ENCODE assay signal across 23 mouse cellular contexts in genomic region chr3:107090403-107091150, GRCm38 (mm10). TPM values are rescaled to one million over a fixed set of nuclear protein-coding genes. Genes with fewer than 3 reads are reported as not detected.
DNase-seq lines count a peak whose midpoint lies in the region; ATAC-seq and TF ChIP-seq lines count a peak whose summit lies in the region.
"Had no signal": no experiment of that assay in that cellular context is flagged by ENCODE, and none has a peak within 500 bp of the region (broad histone marks: within the 10 kb centered on the region; RNA-seq: fewer than 3 reads in every experiment).

No protein-coding gene starts in this region.

- no peaks in the 10 kb centered on the region for H3K9me3 ChIP-seq in heart, postnatal 0 days (replicated peaks; ENCODE audit: control insufficient read depth, low read length)
- H3K9me3 ChIP-seq: forebrain, embryonic 12.5 days; midbrain, embryonic 12.5 days; neural tube, embryonic 15.5 days had no signal

- TF ChIP-seq EP300 in heart, postnatal 0 days (IDR thresholded peaks at IDR 0.05; ENCODE audit: low read depth), result no peak

- peak overlapping the region; percentile 67; the same call in 1 of the 2 replicates for H3K27ac ChIP-seq in heart, postnatal 0 days (ENCODE audit: low read depth)
- peak overlapping the region; percentile 36 for H3K27ac ChIP-seq in cerebellum, adult 2 months (ENCODE audit: insufficient read depth, low read length)
- H3K27ac ChIP-seq: forebrain, embryonic 12.5 days; hindbrain, postnatal 0 days; midbrain, embryonic 12.5 days; neural tube, embryonic 15.5 days; stomach, postnatal 0 days had no signal

- WGBS in heart, postnatal 0 days, result 58% methylated on average over 11 of the region's 11 CpGs
- WGBS in cerebellum, adult 2 months, result 39% methylated on average over 11 of the region's 11 CpGs

- no peak overlapping the region; the same call in 1 of the 2 replicates for H3K4me3 ChIP-seq in heart, postnatal 0 days (ENCODE audit: low read depth, low read length)
- no peak overlapping the region for H3K4me3 ChIP-seq in cerebellum, adult 2 months (replicated peaks; ENCODE audit: insufficient read depth, low read depth, low read length)
- H3K4me3 ChIP-seq: forebrain, embryonic 12.5 days; midbrain, embryonic 12.5 days; myocyte; neural tube, embryonic 15.5 days had no signal

- DNase-seq in heart, postnatal 0 days (ENCODE audit: low spot score), result no peak
- DNase-seq in heart, postnatal 4 days, result no peak
- DNase-seq in cerebellum, adult 2 months, result peak; percentile 76 to 86
- peak; percentile 70 for DNase-seq in induced T-regulatory cell, adult 2 months (ENCODE audit: low read depth)
- DNase-seq in thymus, postnatal 36 days, result peak; percentile 68 to 72
- no peak for DNase-seq in ovary, adult 18-20 months (ENCODE audit: low spot score)
- DNase-seq in layer of hippocampus, adult 9-11 months, result no peak
- DNase-seq: adrenal gland, postnatal 36 days; heart, postnatal 36 days; kidney, adult 8-10 months; kidney, postnatal 4 days; liver; lung, adult 2 months; lung, postnatal 36 days; retina, postnatal 1 day had no signal

- TF ChIP-seq CTCF in heart, postnatal 0 days (IDR thresholded peaks at IDR 0.05; ENCODE audit: low read depth), result no peak
- no peak for TF ChIP-seq CTCF in cerebellum, adult 2 months (IDR thresholded peaks at IDR 0.05; ENCODE audit: borderline replicate concordance, insufficient read depth, low read depth, low read length)

- no peaks in the 10 kb centered on the region for H3K36me3 ChIP-seq in heart, postnatal 0 days (replicated peaks; ENCODE audit: control insufficient read depth, insufficient read depth, low read length)
- H3K36me3 ChIP-seq: forebrain, embryonic 12.5 days; midbrain, embryonic 12.5 days; neural tube, embryonic 15.5 days had no signal

- ATAC-seq in heart, postnatal 0 days (ENCODE audit: insufficient read depth, low read depth), result no peak
- no peak for ATAC-seq in megakaryocyte, adult 5-6 weeks (ENCODE audit: poor library complexity, severe bottlenecking)
- ATAC-seq: hindbrain, postnatal 0 days had no signal

- TF ChIP-seq POLR2A in cerebellum, adult 2 months (IDR thresholded peaks at IDR 0.05; ENCODE audit: borderline replicate concordance, insufficient read depth, low read length), result no peak

- H3K27me3 ChIP-seq in heart, postnatal 0 days (ENCODE audit: control insufficient read depth, insufficient read depth, low read length), result peaks cover 5% of the 10 kb centered on the region; the same call in 1 of the 2 replicates
- H3K27me3 ChIP-seq in cerebellum, adult 2 months (ENCODE audit: control insufficient read depth, insufficient read depth, low read length), result no peaks in the 10 kb centered on the region
- H3K27me3 ChIP-seq: forebrain, embryonic 12.5 days; midbrain, embryonic 12.5 days had no signal

- no peaks in the 10 kb centered on the region for H3K4me1 ChIP-seq in heart, postnatal 0 days (ENCODE audit: control insufficient read depth, insufficient read depth)
- H3K4me1 ChIP-seq in cerebellum, adult 2 months (ENCODE audit: control insufficient read depth, insufficient read depth, low read length), result peaks cover 26% of the 10 kb centered on the region
- H3K4me1 ChIP-seq: forebrain, embryonic 12.5 days; midbrain, embryonic 12.5 days; neural tube, embryonic 15.5 days had no signal

- H3K9ac ChIP-seq in heart, postnatal 0 days (replicated peaks; ENCODE audit: low read depth, low read length), result no peak overlapping the region
- H3K9ac ChIP-seq: forebrain, embryonic 12.5 days; midbrain, embryonic 12.5 days; neural tube, embryonic 15.5 days had no signal

- peak overlapping the region; percentile 18; the same call in 1 of the 2 replicates for H3K4me2 ChIP-seq in heart, postnatal 0 days (ENCODE audit: low read depth, low read length)
- H3K4me2 ChIP-seq: forebrain, embryonic 12.5 days; heart, embryonic 11.5 days; midbrain, embryonic 12.5 days; neural tube, embryonic 15.5 days had no signal

RNA-seq across cellular contexts. Expression of gene Kcna2, which starts 10.4 kb away (rescaled TPM):
- 0.99 and 1.2 TPM in 2 replicates for total RNA-seq in heart, postnatal 0 days (2014; rRNA removed; ENCODE audit: low replicate concordance)
- 0.01 and 0.07 TPM in 2 replicates for polyA plus RNA-seq in heart, postnatal 0 days (2015; fragmentation: Nextera tagmentation; extraction: Ambion mirVana)
- total RNA-seq in heart, postnatal 4 days (2021), result under 1 TPM; 0.14 to 0.43 TPM
- 73.3 and 75.7 TPM in 2 replicates for polyA plus RNA-seq in cerebellum, adult 2 months (2012; rRNA removed)
- under 0.01 and 0.07 TPM in 2 replicates for total RNA-seq in megakaryocyte, adult 5-6 weeks (2015)
- 0.04 TPM in 1 of 2 replicates, not detected in the other for total RNA-seq in megakaryocyte, adult 5-6 weeks (2017)
- polyA plus RNA-seq: myocyte had no signal

RNA-seq across cellular contexts. Expression of gene Kcna3, which starts 54.6 kb away (rescaled TPM):
- total RNA-seq in heart, postnatal 0 days (2014; rRNA removed; ENCODE audit: low replicate concordance), result 1.7 TPM in 1 of 2 replicates, not detected in the other
- polyA plus RNA-seq in heart, postnatal 0 days (2015; fragmentation: Nextera tagmentation; extraction: Ambion mirVana), result 0.10 and 0.19 TPM in 2 replicates
- total RNA-seq in heart, postnatal 4 days (2021), result under 1 TPM; 0.50 to 0.69 TPM
- polyA plus RNA-seq in cerebellum, adult 2 months (2012; rRNA removed), result 3.3 and 3.9 TPM in 2 replicates
- 13.3 and 17.4 TPM in 2 replicates for total RNA-seq in megakaryocyte, adult 5-6 weeks (2015)
- 5.6 and 6.9 TPM in 2 replicates for total RNA-seq in megakaryocyte, adult 5-6 weeks (2017)

Comparison
In these comparisons a context has a peak if more than half of its experiments do, and no peak if none do; other contexts are left out.
1. DNase-seq: peak in cerebellum, adult 2 months (2 of 2), induced T-regulatory cell, adult 2 months (single experiment) and thymus, postnatal 36 days (2 of 2); none in heart, postnatal 0 days (single experiment), heart, postnatal 4 days (single experiment), ovary, adult 18-20 months (single experiment) and layer of hippocampus, adult 9-11 months (single experiment).